Mouse (Mus musculus) myocyte (in vitro differentiated cells): ENCODE data around the gene Fam131a. TPM values are rescaled to one million over a fixed set of nuclear protein-coding genes. Genes with fewer than 3 reads are reported as not detected.

Source experiments
- H3K27me3 ChIP-seq: one replicate; pipeline ENCODE4 v1.6.1; 2011; ENCODE audit not compliant: control insufficient read depth, insufficient read depth, insufficient read length
- H3K36me3 ChIP-seq: one replicate; pipeline ENCODE4 v1.6.1; 2011; ENCODE audit not compliant: control insufficient read depth, insufficient read depth
- H3K4me2 ChIP-seq: one replicate; pipeline ENCODE4 v1.6.1; 2011; ENCODE audit warnings: low read depth, control low read depth
- H3K4me3 ChIP-seq: one replicate; pipeline ENCODE4 v1.5.1; 2011; ENCODE audit warnings: mild to moderate bottlenecking, control low read depth, moderate library complexity
- H3K79me2 ChIP-seq: one replicate; pipeline ENCODE4 v1.6.1; 2011; ENCODE audit not compliant: control insufficient read depth, insufficient read depth
- H3ac ChIP-seq: one replicate; pipeline ENCODE4 v1.6.1; 2011; ENCODE audit not compliant: control insufficient read depth, insufficient read length
- CEBPB ChIP-seq: IDR thresholded peaks from 2 replicates; pipeline ENCODE4 v1.6.1; 2011; ENCODE audit warnings: mild to moderate bottlenecking, moderate library complexity; ENCODE audit not compliant: poor library complexity, insufficient read depth, severe bottlenecking
- E2F4 ChIP-seq: IDR thresholded peaks from one replicate; pipeline ENCODE4 v1.6.1; 2011; ENCODE audit warnings: mild to moderate bottlenecking, control low read depth, moderate library complexity; ENCODE audit not compliant: insufficient read depth
- MAX ChIP-seq: IDR thresholded peaks from one replicate; pipeline ENCODE4 v1.6.1; 2011; ENCODE audit warnings: low read depth, mild to moderate bottlenecking, control low read depth
- MYOD1 ChIP-seq, 3 experiments: IDR thresholded peaks; one replicate each; pipeline ENCODE4 v1.6.1; 2011; ENCODE audit warnings: control low read depth in 2 of 3, low read depth in 2 of 3, mild to moderate bottlenecking in 2 of 3, moderate library complexity in 1 of 3; ENCODE audit not compliant: insufficient read length in 2 of 3, control insufficient read depth in 1 of 3
- MYOG ChIP-seq, 3 experiments: IDR thresholded peaks; one replicate each; pipeline ENCODE4 v1.6.1; 2011; ENCODE audit warnings: control low read depth in 2 of 3, low read depth in 2 of 3, mild to moderate bottlenecking in 2 of 3; ENCODE audit not compliant: insufficient read length in 2 of 3, control insufficient read depth in 1 of 3, insufficient read depth in 1 of 3
- POLR2A ChIP-seq: IDR thresholded peaks from one replicate; pipeline ENCODE4 v1.6.1; 2011; ENCODE audit warnings: low read depth, mild to moderate bottlenecking, control low read depth, moderate library complexity; ENCODE audit not compliant: insufficient read length
- POLR2AphosphoS2 ChIP-seq: IDR thresholded peaks from one replicate; pipeline ENCODE4 v1.6.1; 2011; ENCODE audit warnings: low read depth, control low read depth; ENCODE audit not compliant: insufficient read length
- REST ChIP-seq: IDR thresholded peaks from one replicate; pipeline ENCODE4 v1.6.1; 2011; ENCODE audit warnings: mild to moderate bottlenecking, control low read depth, moderate library complexity; ENCODE audit not compliant: insufficient read depth, insufficient read length
- SRF ChIP-seq: IDR thresholded peaks from one replicate; pipeline ENCODE4 v1.6.1; 2011; ENCODE audit warnings: low read depth; ENCODE audit not compliant: control insufficient read depth, insufficient read length
- TCF12 ChIP-seq: IDR thresholded peaks from one replicate; pipeline ENCODE4 v1.6.1; 2011; ENCODE audit warnings: mild to moderate bottlenecking, control low read depth; ENCODE audit not compliant: poor library complexity, insufficient read depth, severe bottlenecking
- TCF3 ChIP-seq: IDR thresholded peaks from one replicate; pipeline ENCODE4 v1.6.1; 2011; ENCODE audit warnings: low read depth, control low read depth; ENCODE audit not compliant: insufficient read length
- USF1 ChIP-seq: IDR thresholded peaks from one replicate; pipeline ENCODE4 v1.6.1; 2011; ENCODE audit warnings: low read depth, mild to moderate bottlenecking, control low read depth, moderate library complexity
- polyA plus RNA-seq: library from polyadenylated mRNA; unstranded; fragments of >200 nt; fragmentation: generic; extraction: Trizol; gene quantifications from one replicate; pipeline ENCODE4 v1.2.1, GENCODE M21; 2012; ENCODE audit warnings: missing spikeins

Fam131a gene
- polyA plus RNA-seq, 1 experiment: 0.62 TPM

GRCm38 (mm10) chr16:20677974-20678675 lies 14.9 kb upstream of the Fam131a start:
- H3ac ChIP-seq: no peak overlapping the region
- TF ChIP-seq POLR2AphosphoS2 (no peak), MAX (no peak), USF1 (no peak), TCF3 (no peak), MYOD1 (IDR thresholded peaks at IDR 0.05; ENCODE audit: control insufficient read depth in 1 of 3, insufficient read length in 2 of 3, low read depth in 2 of 3) (no peak), REST (no peak), SRF (no peak)
- peak overlapping the region; percentile 4 for H3K4me2 ChIP-seq

GRCm38 (mm10) chr16:20690774-20691173 lies 2.3 kb upstream of the Fam131a start:
- H3K36me3 ChIP-seq: peaks cover 55% of the 10 kb centered on the region
- no peaks in the 10 kb centered on the region for H3K27me3 ChIP-seq
- TF ChIP-seq E2F4: no peak
- no peak for TF ChIP-seq SRF
- no peak for TF ChIP-seq TCF12
- no peak for TF ChIP-seq MYOG (IDR thresholded peaks at IDR 0.05; ENCODE audit: control insufficient read depth in 1 of 3, insufficient read depth in 1 of 3, insufficient read length in 2 of 3, low read depth in 2 of 3)
- no peak for TF ChIP-seq MAX
- no peak for TF ChIP-seq TCF3
- TF ChIP-seq REST: no peak
- TF ChIP-seq MYOD1 (IDR thresholded peaks at IDR 0.05; ENCODE audit: control insufficient read depth in 1 of 3, insufficient read length in 2 of 3, low read depth in 2 of 3): no peak
- TF ChIP-seq POLR2A: no peak
- TF ChIP-seq CEBPB: no peak
- no peak for TF ChIP-seq POLR2AphosphoS2
- no peak for TF ChIP-seq USF1
- no peak overlapping the region for H3K4me3 ChIP-seq
- no peak overlapping the region for H3K4me2 ChIP-seq
- H3K79me2 ChIP-seq: no peaks in the 10 kb centered on the region
- no peak overlapping the region for H3ac ChIP-seq

More at GRCm38 (mm10) chr16:20677974-20678675, 14.9 kb upstream of the Fam131a start:
- Histone ChIP-seq H3K36me3 (peaks cover 54% of the 10 kb centered on the region), H3K79me2 (peaks cover 55% of the 10 kb centered on the region), H3K4me3 (no peak overlapping the region), H3K27me3 (no peaks in the 10 kb centered on the region)

- TF ChIP-seq E2F4: no peak
- no peak for TF ChIP-seq TCF3
- no peak for TF ChIP-seq REST
- TF ChIP-seq SRF: no peak
- no peak for TF ChIP-seq MYOD1 (IDR thresholded peaks at IDR 0.05; ENCODE audit: control insufficient read depth in 1 of 3, insufficient read length in 2 of 3, low read depth in 2 of 3)
- no peak for TF ChIP-seq MAX
- no peak for TF ChIP-seq POLR2A
- no peak for TF ChIP-seq POLR2AphosphoS2
- no peak for TF ChIP-seq MYOG (IDR thresholded peaks at IDR 0.05; ENCODE audit: control insufficient read depth in 1 of 3, insufficient read depth in 1 of 3, insufficient read length in 2 of 3, low read depth in 2 of 3)
- no peak for TF ChIP-seq USF1
- TF ChIP-seq CEBPB: no peak
- no peak for TF ChIP-seq TCF12
- Histone ChIP-seq H3ac (no peak overlapping the region), H3K36me3 (peaks cover 48% of the 10 kb centered on the region), H3K27me3 (no peaks in the 10 kb centered on the region), H3K4me2 (no peak overlapping the region), H3K79me2 (no peaks in the 10 kb centered on the region), H3K4me3 (no peak overlapping the region)
Observed at GRCm38 (mm10) chr16:20691617-20692016, 1.4 kb upstream of the Fam131a start.

- no peak overlapping the region for H3K4me2 ChIP-seq
- H3K27me3 ChIP-seq: no peaks in the 10 kb centered on the region
- no peak for TF ChIP-seq POLR2AphosphoS2
- no peak for TF ChIP-seq SRF
- no peak for TF ChIP-seq MAX
- no peak for TF ChIP-seq TCF12
- TF ChIP-seq MYOD1 (IDR thresholded peaks at IDR 0.05; ENCODE audit: control insufficient read depth in 1 of 3, insufficient read length in 2 of 3, low read depth in 2 of 3): no peak
- TF ChIP-seq MYOG (IDR thresholded peaks at IDR 0.05; ENCODE audit: control insufficient read depth in 1 of 3, insufficient read depth in 1 of 3, insufficient read length in 2 of 3, low read depth in 2 of 3): no peak
- no peak for TF ChIP-seq E2F4
- no peak for TF ChIP-seq CEBPB
- TF ChIP-seq REST: no peak
- TF ChIP-seq USF1: no peak
- no peak for TF ChIP-seq POLR2A
- no peak for TF ChIP-seq TCF3
- H3K4me3 ChIP-seq: no peak overlapping the region
- H3K79me2 ChIP-seq: no peaks in the 10 kb centered on the region
- H3ac ChIP-seq: no peak overlapping the region
- peaks cover 42% of the 10 kb centered on the region for H3K36me3 ChIP-seq
Observed at GRCm38 (mm10) chr16:20692241-20692965, 638 bp upstream of the Fam131a start.

GRCm38 (mm10) chr16:20694781-20695180 lies 1.7 kb downstream of the Fam131a start:
- no peak overlapping the region for H3ac ChIP-seq
- no peaks in the 10 kb centered on the region for H3K27me3 ChIP-seq
- peaks cover 20% of the 10 kb centered on the region for H3K36me3 ChIP-seq
- H3K79me2 ChIP-seq: no peaks in the 10 kb centered on the region
- TF ChIP-seq SRF: no peak
- no peak for TF ChIP-seq POLR2AphosphoS2
- no peak for TF ChIP-seq REST
- no peak for TF ChIP-seq TCF3
- TF ChIP-seq MYOG (IDR thresholded peaks at IDR 0.05; ENCODE audit: control insufficient read depth in 1 of 3, insufficient read depth in 1 of 3, insufficient read length in 2 of 3, low read depth in 2 of 3): no peak
- no peak for TF ChIP-seq MAX
- no peak for TF ChIP-seq MYOD1 (IDR thresholded peaks at IDR 0.05; ENCODE audit: control insufficient read depth in 1 of 3, insufficient read length in 2 of 3, low read depth in 2 of 3)
- TF ChIP-seq CEBPB: no peak
- no peak overlapping the region for H3K4me3 ChIP-seq
- H3K4me2 ChIP-seq: no peak overlapping the region
